Mouse (Mus musculus): ENCODE data around the gene Olfr220. TPM values are rescaled to one million over a fixed set of nuclear protein-coding genes. Genes with fewer than 3 reads are reported as not detected.
A peak's percentile ranks its signal among the peaks of the same experiment; 100 is the strongest.

Gene Olfr220
- polyA plus RNA-seq, 1 experiment from 2014 or later: not detected

- Histone ChIP-seq H3K4me3 (replicated peaks; ENCODE audit: low read depth, low read length) (no peak overlapping the region), H3K36me3 (ENCODE audit: control insufficient read depth, insufficient read depth, low read length) (no peaks in the 10 kb centered on the region), H3K9me3 (ENCODE audit: control insufficient read depth, low read length) (no peaks in the 10 kb centered on the region), H3K4me2 (ENCODE audit: low read length) (no peak overlapping the region), H3K27me3 (ENCODE audit: control insufficient read depth, insufficient read depth, low read length) (no peaks in the 10 kb centered on the region), H3K9ac (replicated peaks; ENCODE audit: low read length) (no peak overlapping the region), H3K4me1 (ENCODE audit: control insufficient read depth, insufficient read depth, low read length) (no peaks in the 10 kb centered on the region), H3K27ac (replicated peaks; ENCODE audit: low read depth, low read length) (no peak overlapping the region)
- DNase-seq (peak; percentile 74), ATAC-seq (ENCODE audit: low FRiP score, low TSS enrichment) (no peak)
- 42% methylated on average over 2 of the region's 2 CpGs for WGBS
These were observed 24.4 kb downstream of the Olfr220 start for GRCm38 (mm10) chr1:174466240-174466639.

- no peak overlapping the region for H3K27ac ChIP-seq (replicated peaks; ENCODE audit: low read depth, low read length)
- no peak overlapping the region for H3K4me2 ChIP-seq (ENCODE audit: low read length)
- H3K9me3 ChIP-seq (ENCODE audit: control insufficient read depth, low read length): no peaks in the 10 kb centered on the region
- H3K4me3 ChIP-seq (replicated peaks; ENCODE audit: low read depth, low read length): no peak overlapping the region
- H3K36me3 ChIP-seq (ENCODE audit: control insufficient read depth, insufficient read depth, low read length): no peaks in the 10 kb centered on the region
- 5% methylated on average over 6 of the region's 6 CpGs for WGBS
- H3K9ac ChIP-seq (replicated peaks; ENCODE audit: low read length): no peak overlapping the region
- ATAC-seq (ENCODE audit: low FRiP score, low TSS enrichment): peak; percentile 79; the same call in 1 of the 2 replicates
- H3K4me1 ChIP-seq (ENCODE audit: control insufficient read depth, insufficient read depth, low read length): no peaks in the 10 kb centered on the region
- H3K27me3 ChIP-seq (ENCODE audit: control insufficient read depth, insufficient read depth, low read length): no peaks in the 10 kb centered on the region
- peak; percentile 88 for DNase-seq
These were observed 27.9 kb downstream of the Olfr220 start for GRCm38 (mm10) chr1:174469736-174470135.

DNA sequence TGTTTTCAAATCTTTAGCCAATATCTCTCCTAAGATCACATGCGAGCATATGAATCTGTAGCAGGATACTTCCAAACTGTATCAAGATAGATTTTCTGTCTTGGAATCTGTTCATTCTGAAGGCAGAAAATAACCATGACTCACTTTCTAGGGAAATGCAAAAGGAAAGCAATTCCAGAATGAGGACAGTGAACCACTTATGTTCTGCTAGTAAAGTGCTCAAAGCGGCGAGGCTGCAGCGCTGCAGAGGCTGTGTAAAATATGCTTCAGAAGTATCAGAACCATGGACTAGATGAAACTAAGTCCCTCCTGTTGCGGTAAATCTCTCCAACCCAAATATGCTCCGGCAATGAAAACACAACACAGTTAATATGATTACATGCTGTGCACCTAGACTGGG, 40.7 kb downstream of the Olfr220 start:
- Histone ChIP-seq H3K9ac (replicated peaks; ENCODE audit: low read length) (no peak overlapping the region), H3K4me2 (ENCODE audit: low read length) (no peak overlapping the region), H3K4me3 (replicated peaks; ENCODE audit: low read depth, low read length) (no peak overlapping the region), H3K36me3 (ENCODE audit: control insufficient read depth, insufficient read depth, low read length) (no peaks in the 10 kb centered on the region), H3K27me3 (ENCODE audit: control insufficient read depth, insufficient read depth, low read length) (no peaks in the 10 kb centered on the region), H3K9me3 (ENCODE audit: control insufficient read depth, low read length) (no peaks in the 10 kb centered on the region), H3K4me1 (ENCODE audit: control insufficient read depth, insufficient read depth, low read length) (no peaks in the 10 kb centered on the region), H3K27ac (replicated peaks; ENCODE audit: low read depth, low read length) (no peak overlapping the region)
- WGBS: 91% methylated on average over 6 of the region's 6 CpGs
- DNase-seq (no peak), ATAC-seq (ENCODE audit: low FRiP score, low TSS enrichment) (no peak)

- H3K27ac ChIP-seq (replicated peaks; ENCODE audit: low read depth, low read length): peak overlapping the region; percentile 53; the same call in 1 of the 2 replicates
- ATAC-seq (ENCODE audit: low FRiP score, low TSS enrichment): no peak
These were observed 58.2 kb downstream of the Olfr220 start for GRCm38 (mm10) chr1:174500064-174500463.

More at GRCm38 (mm10) chr1:174500064-174500463, 58.2 kb downstream of the Olfr220 start:
- no peak overlapping the region for H3K9ac ChIP-seq (replicated peaks; ENCODE audit: low read length)
- H3K36me3 ChIP-seq (ENCODE audit: control insufficient read depth, insufficient read depth, low read length): no peaks in the 10 kb centered on the region
- WGBS: 7% methylated on average over 4 of the region's 4 CpGs
- no peak overlapping the region for H3K4me2 ChIP-seq (ENCODE audit: low read length)
- no peaks in the 10 kb centered on the region for H3K27me3 ChIP-seq (ENCODE audit: control insufficient read depth, insufficient read depth, low read length)
- H3K9me3 ChIP-seq (ENCODE audit: control insufficient read depth, low read length): no peaks in the 10 kb centered on the region
- peaks cover 13% of the 10 kb centered on the region for H3K4me1 ChIP-seq (ENCODE audit: control insufficient read depth, insufficient read depth, low read length)
- DNase-seq: peak; percentile 36
- no peak overlapping the region for H3K4me3 ChIP-seq (replicated peaks; ENCODE audit: low read depth, low read length)

Other genes starting within 250 kb of the Olfr220 start
- not detected in 2 replicates for gene Olfr419, start 190.0 kb upstream of the Olfr220 start, polyA plus RNA-seq (2014; fragmentation: Nextera tagmentation; extraction: Ambion mirVana)
- gene Mptx1, start 111.6 kb upstream of the Olfr220 start, polyA plus RNA-seq (2014; fragmentation: Nextera tagmentation; extraction: Ambion mirVana): not detected in 2 replicates
- not detected in 2 replicates for gene Olfr417, start 77.0 kb upstream of the Olfr220 start, polyA plus RNA-seq (2014; fragmentation: Nextera tagmentation; extraction: Ambion mirVana)
- not detected in 2 replicates for gene Olfr248, start 51.0 kb upstream of the Olfr220 start, polyA plus RNA-seq (2014; fragmentation: Nextera tagmentation; extraction: Ambion mirVana)
- gene Olfr414, start 18.0 kb upstream of the Olfr220 start, polyA plus RNA-seq (2014; fragmentation: Nextera tagmentation; extraction: Ambion mirVana): not detected in 2 replicates
- 9.4 and 10.3 TPM in 2 replicates for gene Fmn2, start 59.7 kb downstream of the Olfr220 start, polyA plus RNA-seq (2014; fragmentation: Nextera tagmentation; extraction: Ambion mirVana)

All from midbrain, embryonic 14.5 days (tissue).